Mouse (Mus musculus): Measurements from ENCODE around the gene Mrps34. TPM values are rescaled to one million over a fixed set of nuclear protein-coding genes. Genes with fewer than 3 reads are reported as not detected.

Mrps34 gene
- total and polyA plus RNA-seq, 2 experiments from 2014 or later: 39.5 to 128 TPM

DNA sequence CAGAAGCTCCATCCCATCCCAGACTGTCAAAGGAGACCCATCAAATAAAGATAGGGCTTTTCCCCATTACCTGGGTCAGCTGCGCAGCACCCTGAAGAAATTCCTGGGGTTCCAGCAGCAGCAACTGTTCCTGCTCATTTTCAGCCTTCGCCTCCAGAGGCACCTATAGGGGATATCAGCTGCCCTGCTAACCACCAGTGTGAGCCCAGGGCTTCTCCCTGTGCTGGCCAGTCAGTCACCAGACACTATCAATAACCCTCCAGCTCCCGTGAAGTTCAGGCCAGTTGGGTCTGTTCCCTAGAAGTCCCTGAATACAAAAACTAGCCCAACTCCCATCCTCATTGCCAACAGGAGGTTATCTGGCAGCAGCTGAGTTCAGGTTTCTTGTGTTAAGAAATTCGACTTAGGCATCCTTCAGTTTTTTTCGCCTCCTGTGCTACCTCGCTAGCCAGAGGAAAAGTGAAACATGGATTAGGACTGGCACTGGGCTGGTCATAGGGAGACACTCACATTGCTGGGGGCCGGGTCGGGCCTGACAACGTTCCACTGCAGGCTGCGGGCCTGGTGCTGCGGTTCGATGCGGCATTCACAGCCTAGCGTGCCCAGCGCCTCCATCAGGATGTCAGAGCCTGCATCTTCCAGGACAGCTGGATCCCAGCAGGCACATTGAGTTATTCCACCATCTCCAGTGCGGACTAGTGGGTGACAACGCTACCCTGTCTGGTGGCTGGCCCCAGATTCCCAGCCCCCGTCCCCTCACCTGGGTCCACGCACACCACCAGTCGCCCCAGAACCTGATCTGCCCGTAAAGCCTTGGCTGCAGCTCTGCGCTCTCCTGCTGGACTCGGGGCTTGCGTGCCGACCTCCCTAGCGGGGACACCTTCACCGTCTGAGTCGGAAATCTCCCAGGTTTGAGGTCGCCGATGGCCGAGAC, 588 bp upstream of the Mrps34 start:
- Histone ChIP-seq H3K4me2 (ENCODE audit: low read depth) (peak overlapping the region; percentile 97), H3K4me3 (ENCODE audit: low read depth, low read length) (peak overlapping the region; percentile 77), H3K27ac (ENCODE audit: low read depth, low read length) (peak overlapping the region; percentile 87), H3K4me1 (ENCODE audit: insufficient read depth) (peaks cover 20% of the 10 kb centered on the region), H3K9me3 (ENCODE audit: low read length) (no peaks in the 10 kb centered on the region), H3K9ac (peak overlapping the region; percentile 91), H3K36me3 (ENCODE audit: insufficient read depth) (peaks cover 57% of the 10 kb centered on the region), H3K27me3 (ENCODE audit: insufficient read depth, low read length) (no peaks in the 10 kb centered on the region)
- DNase-seq (no peak), ATAC-seq (peak; percentile 14)
- WGBS: 10% methylated on average over 31 of the region's 31 CpGs
- TF ChIP-seq CTCF (IDR thresholded peaks at IDR 0.05; ENCODE audit: low read depth): no peak

DNA sequence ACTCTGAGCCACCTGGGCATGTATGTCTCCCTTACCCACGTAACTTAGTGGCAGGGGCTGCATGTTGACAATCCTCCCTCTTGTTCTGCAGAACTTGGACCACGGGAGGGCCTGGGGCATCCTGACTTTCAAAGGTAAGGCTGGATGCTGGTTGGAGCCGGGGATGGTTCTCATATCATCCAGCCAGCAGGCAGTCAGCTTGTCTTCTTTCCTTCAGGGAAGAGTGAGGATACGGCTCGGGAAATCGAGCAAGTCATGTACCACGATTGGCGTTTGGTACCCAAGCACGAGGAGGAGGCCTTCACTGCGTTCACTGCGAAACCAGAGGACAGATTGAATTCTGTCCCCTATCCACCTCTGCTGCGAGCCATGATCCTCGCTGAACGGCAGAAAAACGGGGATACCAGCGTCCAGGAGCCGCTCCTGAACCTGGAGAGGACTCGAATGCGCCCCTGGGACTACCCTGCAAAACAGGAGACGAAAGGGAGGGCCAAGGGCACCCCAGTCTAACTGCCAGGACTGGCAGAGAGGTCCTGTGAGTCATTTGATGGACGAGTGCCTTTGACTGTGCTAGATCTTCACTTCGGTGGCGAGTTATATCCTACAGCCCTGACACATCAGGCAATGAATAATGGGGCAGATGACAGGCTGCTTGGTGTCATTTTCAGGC, 790 bp downstream of the Mrps34 start:
- Histone ChIP-seq H3K36me3 (ENCODE audit: insufficient read depth) (peaks cover 64% of the 10 kb centered on the region), H3K27ac (ENCODE audit: low read depth, low read length) (peak overlapping the region; percentile 90), H3K4me3 (ENCODE audit: low read depth, low read length) (peak overlapping the region; percentile 77), H3K4me1 (ENCODE audit: insufficient read depth) (peaks cover 20% of the 10 kb centered on the region), H3K9ac (peak overlapping the region; percentile 91), H3K27me3 (ENCODE audit: insufficient read depth, low read length) (no peaks in the 10 kb centered on the region), H3K9me3 (ENCODE audit: low read length) (no peaks in the 10 kb centered on the region), H3K4me2 (ENCODE audit: low read depth) (peak overlapping the region; percentile 97)
- TF ChIP-seq CTCF (IDR thresholded peaks at IDR 0.05; ENCODE audit: low read depth): no peak
- no peak for ATAC-seq
- no peak for DNase-seq
- 9% methylated on average over 23 of the region's 23 CpGs for whole genome bisulfite sequencing

DNA sequence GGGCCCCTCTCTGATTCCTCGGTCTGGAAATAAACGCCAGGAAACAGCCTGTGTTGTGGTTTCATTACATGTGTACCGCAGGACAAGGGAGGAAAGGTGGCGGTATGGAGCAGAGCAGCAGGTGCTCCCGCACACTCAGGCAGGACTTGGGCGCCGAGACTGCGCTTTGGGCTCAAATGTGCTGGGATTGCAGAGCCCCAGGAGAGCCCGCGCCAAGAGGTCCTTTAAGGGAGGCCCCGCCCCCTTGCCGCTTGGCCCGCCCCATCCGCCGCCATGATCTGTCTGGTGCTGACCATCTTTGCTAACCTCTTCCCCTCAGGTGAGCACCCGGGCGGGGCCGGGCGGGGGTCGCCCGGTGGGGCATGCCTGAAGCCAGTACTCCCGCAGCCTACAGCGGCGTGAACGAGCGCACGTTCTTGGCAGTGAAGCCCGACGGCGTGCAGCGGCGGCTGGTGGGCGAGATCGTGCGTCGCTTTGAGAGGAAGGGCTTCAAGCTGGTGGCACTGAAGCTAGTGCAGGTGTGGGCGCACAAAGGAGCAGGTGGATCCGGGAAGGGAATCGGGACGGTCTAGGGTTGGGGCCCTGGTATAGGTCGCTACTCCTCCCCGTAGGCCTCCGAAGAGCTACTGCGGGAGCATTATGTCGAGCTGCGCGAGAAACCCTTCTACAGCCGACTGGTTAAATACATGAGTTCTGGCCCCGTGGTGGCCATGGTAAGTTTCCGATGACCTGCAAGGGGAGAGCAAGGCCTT, 1.5 kb downstream of the Mrps34 start, which contains the start of gene Nme3:
TSS of gene Nme3 (plus strand) at position 260 of the 752 bp plus-strand sequence.
- Histone ChIP-seq H3K4me2 (ENCODE audit: low read depth) (peak within 1 kb of the TSS; percentile 97), H3K36me3 (ENCODE audit: insufficient read depth) (peaks cover 64% of the 10 kb centered on the region), H3K27ac (ENCODE audit: low read depth, low read length) (peak within 1 kb of the TSS; percentile 90), H3K9me3 (ENCODE audit: low read length) (no peaks in the 10 kb centered on the region), H3K4me3 (ENCODE audit: low read depth, low read length) (peak within 1 kb of the TSS; percentile 77), H3K9ac (peak within 1 kb of the TSS; percentile 91), H3K4me1 (ENCODE audit: insufficient read depth) (peaks cover 20% of the 10 kb centered on the region), H3K27me3 (ENCODE audit: insufficient read depth, low read length) (no peaks in the 10 kb centered on the region)
- peak; percentile 49 for TF ChIP-seq CTCF (IDR thresholded peaks at IDR 0.05; ENCODE audit: low read depth)
- ATAC-seq (peak; percentile 69), DNase-seq (peak; percentile 74)
- WGBS: 2% methylated on average over 50 of the region's 50 CpGs

DNA sequence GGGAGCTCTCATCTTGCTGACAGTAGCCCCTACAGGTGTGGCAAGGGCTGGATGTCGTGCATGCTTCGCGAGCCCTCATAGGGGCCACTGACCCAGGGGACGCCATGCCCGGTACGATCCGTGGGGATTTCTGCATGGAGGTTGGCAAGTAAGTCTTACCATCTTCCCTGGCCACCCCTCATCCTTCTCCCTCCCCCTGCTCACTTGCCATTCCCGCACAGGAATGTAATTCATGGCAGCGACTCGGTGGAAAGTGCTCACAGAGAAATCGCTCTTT, 2.0 kb downstream of the Mrps34 start:
- peak overlapping the region; percentile 90 for H3K27ac ChIP-seq (ENCODE audit: low read depth, low read length)
- TF ChIP-seq CTCF (IDR thresholded peaks at IDR 0.05; ENCODE audit: low read depth): no peak
- H3K4me2 ChIP-seq (ENCODE audit: low read depth): peak overlapping the region; percentile 97
- ATAC-seq (no peak), DNase-seq (no peak)
- peaks cover 20% of the 10 kb centered on the region for H3K4me1 ChIP-seq (ENCODE audit: insufficient read depth)
- H3K27me3 ChIP-seq (ENCODE audit: insufficient read depth, low read length): no peaks in the 10 kb centered on the region
- WGBS: 36% methylated on average over 11 of the region's 11 CpGs
- H3K4me3 ChIP-seq (ENCODE audit: low read depth, low read length): peak overlapping the region; percentile 77
- H3K9me3 ChIP-seq (ENCODE audit: low read length): no peaks in the 10 kb centered on the region
- H3K36me3 ChIP-seq (ENCODE audit: insufficient read depth): peaks cover 64% of the 10 kb centered on the region
- H3K9ac ChIP-seq: peak overlapping the region; percentile 91

DNA sequence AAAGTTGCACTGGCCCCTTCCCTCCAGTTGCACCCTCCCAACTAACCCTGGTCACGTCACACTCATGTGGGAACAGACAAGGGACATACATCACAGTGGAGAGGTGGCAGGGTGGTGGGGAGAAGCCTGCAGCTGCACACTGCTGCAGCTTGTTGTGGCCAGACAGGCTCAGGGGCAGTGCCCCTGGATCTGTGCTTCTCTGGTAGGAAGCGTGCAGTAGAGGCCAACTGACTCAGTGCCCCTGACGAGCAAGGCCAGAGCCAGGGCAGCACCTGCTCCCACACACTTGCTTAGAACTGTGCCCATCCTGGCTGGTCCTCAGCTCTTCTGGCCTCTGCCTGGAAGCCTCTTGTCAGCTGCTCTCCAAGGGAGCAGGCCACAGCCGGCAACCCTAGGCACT, 2.7 kb downstream of the Mrps34 start:
- H3K4me1 ChIP-seq (ENCODE audit: insufficient read depth): peaks cover 20% of the 10 kb centered on the region
- no peaks in the 10 kb centered on the region for H3K9me3 ChIP-seq (ENCODE audit: low read length)
- 78% methylated on average over 4 of the region's 4 CpGs for WGBS
- peak overlapping the region; percentile 97 for H3K4me2 ChIP-seq (ENCODE audit: low read depth)
- peaks cover 64% of the 10 kb centered on the region for H3K36me3 ChIP-seq (ENCODE audit: insufficient read depth)
- DNase-seq: no peak
- no peaks in the 10 kb centered on the region for H3K27me3 ChIP-seq (ENCODE audit: insufficient read depth, low read length)
- no peak for ATAC-seq
- no peak overlapping the region for H3K27ac ChIP-seq (ENCODE audit: low read depth, low read length)
- H3K4me3 ChIP-seq (ENCODE audit: low read depth, low read length): no peak overlapping the region
- TF ChIP-seq CTCF (IDR thresholded peaks at IDR 0.05; ENCODE audit: low read depth): no peak
- H3K9ac ChIP-seq: 0 out of 2 replicates have a peak overlapping the region, but pooled peaks have one; percentile 14

DNA sequence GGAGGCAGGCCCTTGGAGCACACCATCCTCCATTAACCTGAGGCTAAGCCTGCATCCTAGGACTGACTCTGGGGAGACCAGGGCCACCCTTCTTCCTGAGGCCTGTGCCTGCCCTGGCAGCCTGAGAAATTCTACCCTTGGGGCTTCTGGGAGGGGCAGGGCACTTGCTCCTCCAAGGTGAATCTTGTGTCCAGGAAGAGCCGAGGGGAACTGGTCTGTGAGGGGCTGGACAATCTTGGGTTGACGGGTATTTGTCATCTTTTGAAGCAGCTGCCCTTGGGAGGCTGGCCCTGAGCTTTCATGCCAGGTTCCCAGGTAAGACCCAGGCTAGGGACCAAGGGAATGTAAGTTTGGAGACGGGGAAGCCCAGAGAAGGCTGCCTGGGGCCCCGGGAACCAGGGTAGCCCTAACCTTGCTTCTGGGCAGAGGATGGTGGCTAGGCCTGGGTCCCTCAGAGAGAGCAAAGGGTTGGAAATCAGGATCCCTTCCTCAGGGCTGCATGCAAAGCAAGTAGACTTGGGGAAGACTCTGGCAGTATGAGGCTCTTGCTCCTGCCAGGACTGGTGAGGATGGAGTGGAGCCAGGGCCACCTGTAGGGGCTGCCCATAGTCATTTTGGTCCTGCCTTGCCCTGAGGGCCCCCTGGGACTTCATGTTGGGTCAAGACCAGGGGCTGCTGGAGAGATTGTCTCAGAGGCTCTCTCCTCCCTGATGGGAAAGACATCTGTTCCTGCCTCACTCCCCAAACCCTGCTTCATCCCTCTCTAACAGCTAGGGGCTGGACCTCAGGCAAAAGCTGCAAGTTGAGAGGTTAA, 3.3 kb downstream of the Mrps34 start:
- Histone ChIP-seq H3K4me3 (ENCODE audit: low read depth, low read length) (no peak overlapping the region), H3K9ac (no peak overlapping the region), H3K4me1 (ENCODE audit: insufficient read depth) (peaks cover 20% of the 10 kb centered on the region), H3K27ac (ENCODE audit: low read depth, low read length) (no peak overlapping the region), H3K4me2 (ENCODE audit: low read depth) (no peak overlapping the region), H3K36me3 (ENCODE audit: insufficient read depth) (peaks cover 64% of the 10 kb centered on the region), H3K27me3 (ENCODE audit: insufficient read depth, low read length) (no peaks in the 10 kb centered on the region), H3K9me3 (ENCODE audit: low read length) (no peaks in the 10 kb centered on the region)
- 79% methylated on average over 4 of the region's 4 CpGs for WGBS
- no peak for TF ChIP-seq CTCF (IDR thresholded peaks at IDR 0.05; ENCODE audit: low read depth)
- DNase-seq (no peak), ATAC-seq (no peak)

All from forebrain, postnatal 0 days (tissue).